Mouse (Mus musculus): ENCODE results near the gene Slc13a3. TPM values are rescaled to one million over a fixed set of nuclear protein-coding genes. Genes with fewer than 3 reads are reported as not detected.

Slc13a3 gene
- polyA plus RNA-seq, 1 experiment from 2014 or later: 5.4 TPM

GRCm38 (mm10) chr2:165470167-165470566, 2.9 kb downstream of the Slc13a3 start:
- no peak for ATAC-seq (replicated peaks)
- Histone ChIP-seq H3K27me3 (peaks cover 5% of the 10 kb centered on the region; the same call in 1 of the 2 replicates), H3K4me3 (no peak overlapping the region), H3K4me2 (replicated peaks) (no peak overlapping the region), H3K9me3 (no peaks in the 10 kb centered on the region), H3K4me1 (peaks cover 8% of the 10 kb centered on the region; the same call in 1 of the 2 replicates), H3K9ac (replicated peaks) (no peak overlapping the region), H3K27ac (replicated peaks) (no peak overlapping the region), H3K36me3 (no peaks in the 10 kb centered on the region)
- WGBS: 56% methylated on average over 5 of the region's 5 CpGs

DNA sequence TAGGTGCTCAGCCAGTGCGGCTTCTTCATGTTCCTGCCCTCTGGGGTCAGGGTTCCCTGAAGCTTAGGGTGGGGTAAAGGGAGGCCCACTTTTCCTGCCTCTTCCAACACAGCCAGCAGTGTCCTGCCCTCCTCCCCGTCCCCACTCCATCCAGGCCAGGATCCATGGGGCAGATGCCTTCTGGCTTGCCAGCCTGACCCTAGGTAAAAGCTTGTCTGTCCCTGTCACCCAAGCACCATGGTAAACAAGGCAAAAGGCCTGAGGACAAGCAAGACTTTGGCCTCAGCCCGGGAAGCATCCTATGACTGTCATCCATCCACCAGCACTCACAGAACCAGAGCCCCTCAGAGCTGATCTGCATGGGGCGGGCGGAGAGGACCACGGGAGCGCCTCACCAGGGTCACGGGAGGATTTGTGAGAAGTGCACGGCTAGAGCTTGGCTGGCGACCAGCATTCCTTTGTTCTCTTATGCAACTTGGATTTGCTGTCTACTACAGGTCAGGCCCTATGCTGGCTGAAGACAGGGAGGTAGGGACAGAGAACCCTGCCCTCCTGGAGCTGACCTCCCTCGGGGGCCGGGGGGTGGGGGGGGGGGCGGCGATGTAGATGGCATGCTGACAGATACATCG, 5.1 kb downstream of the Slc13a3 start:
- 45% methylated on average over 15 of the region's 15 CpGs for WGBS
- 0 out of 2 replicates have a peak, but pooled peaks cover 5% of the 10 kb centered on the region for H3K27me3 ChIP-seq
- no peak for ATAC-seq (replicated peaks)
- H3K36me3 ChIP-seq: no peaks in the 10 kb centered on the region
- no peak overlapping the region for H3K4me3 ChIP-seq
- no peak overlapping the region for H3K4me2 ChIP-seq (replicated peaks)
- no peak overlapping the region for H3K27ac ChIP-seq (replicated peaks)
- no peak overlapping the region for H3K9ac ChIP-seq (replicated peaks)
- H3K4me1 ChIP-seq: peaks cover 5% of the 10 kb centered on the region; the same call in 1 of the 2 replicates
- H3K9me3 ChIP-seq: no peaks in the 10 kb centered on the region

GRCm38 (mm10) chr2:165459663-165460062, 13.4 kb downstream of the Slc13a3 start:
- no peaks in the 10 kb centered on the region for H3K27me3 ChIP-seq
- no peaks in the 10 kb centered on the region for H3K4me1 ChIP-seq
- no peak for ATAC-seq (replicated peaks)
- no peaks in the 10 kb centered on the region for H3K36me3 ChIP-seq
- no peak overlapping the region for H3K27ac ChIP-seq (replicated peaks)
- H3K4me2 ChIP-seq (replicated peaks): no peak overlapping the region
- 17% methylated on average over 7 of the region's 7 CpGs for WGBS
- no peak overlapping the region for H3K4me3 ChIP-seq
- no peak overlapping the region for H3K9ac ChIP-seq (replicated peaks)
- H3K9me3 ChIP-seq: no peaks in the 10 kb centered on the region

DNA sequence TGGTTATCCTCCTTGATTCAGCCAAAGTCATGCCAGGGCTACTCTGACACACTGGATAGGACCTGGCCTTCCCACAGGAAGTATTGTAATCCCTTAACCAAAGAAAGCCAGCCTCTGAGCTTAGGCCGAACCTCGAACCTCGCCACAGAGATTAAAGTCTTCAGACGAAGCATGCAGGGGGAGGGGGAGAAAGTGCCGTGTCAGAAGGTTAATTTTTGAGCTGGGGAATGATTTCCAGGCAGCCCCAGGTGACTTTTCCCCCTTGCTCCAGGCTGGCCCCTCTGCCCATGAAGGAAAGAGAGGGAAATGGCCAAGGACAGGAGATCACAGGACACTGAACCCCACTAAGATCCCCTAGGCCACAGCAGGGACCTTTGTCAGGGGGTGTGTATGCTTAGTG, 14.8 kb downstream of the Slc13a3 start:
- 58% methylated on average over 5 of the region's 5 CpGs for WGBS
- Histone ChIP-seq H3K4me3 (no peak overlapping the region), H3K36me3 (no peaks in the 10 kb centered on the region), H3K27ac (replicated peaks) (no peak overlapping the region), H3K4me1 (no peaks in the 10 kb centered on the region), H3K4me2 (replicated peaks) (no peak overlapping the region), H3K9ac (replicated peaks) (no peak overlapping the region), H3K27me3 (no peaks in the 10 kb centered on the region), H3K9me3 (no peaks in the 10 kb centered on the region)
- ATAC-seq (replicated peaks): no peak

DNA sequence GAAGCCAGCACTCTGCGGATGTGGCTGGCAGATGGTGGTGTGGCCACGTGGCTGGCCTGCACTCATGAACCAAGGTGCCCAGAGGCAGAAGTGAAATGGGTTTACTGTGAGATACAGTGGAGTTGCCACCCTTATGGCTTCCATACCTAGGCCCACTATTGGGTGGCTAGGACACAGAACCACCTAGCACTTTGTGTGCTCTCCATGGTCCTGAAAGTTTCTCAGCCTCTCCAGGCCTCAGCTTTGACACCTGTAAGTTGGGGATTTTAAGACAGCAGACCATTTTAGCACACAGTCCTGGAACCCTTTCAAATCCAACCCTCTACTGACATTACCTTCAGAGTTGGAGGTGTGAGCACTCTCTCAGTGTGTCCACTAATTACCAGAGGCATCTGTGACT, 16.3 kb downstream of the Slc13a3 start:
- H3K36me3 ChIP-seq: no peaks in the 10 kb centered on the region
- no peak overlapping the region for H3K9ac ChIP-seq (replicated peaks)
- H3K4me2 ChIP-seq (replicated peaks): no peak overlapping the region
- no peaks in the 10 kb centered on the region for H3K4me1 ChIP-seq
- H3K27me3 ChIP-seq: no peaks in the 10 kb centered on the region
- no peak overlapping the region for H3K4me3 ChIP-seq
- no peak overlapping the region for H3K27ac ChIP-seq (replicated peaks)
- H3K9me3 ChIP-seq: no peaks in the 10 kb centered on the region
- 54% methylated on average over 2 of the region's 2 CpGs for WGBS
- ATAC-seq (replicated peaks): no peak

- WGBS: 79% methylated on average over 12 of the region's 12 CpGs
- ATAC-seq (replicated peaks): no peak
These were observed 20.0 kb downstream of the Slc13a3 start for GRCm38 (mm10) chr2:165452730-165453693.

DNA sequence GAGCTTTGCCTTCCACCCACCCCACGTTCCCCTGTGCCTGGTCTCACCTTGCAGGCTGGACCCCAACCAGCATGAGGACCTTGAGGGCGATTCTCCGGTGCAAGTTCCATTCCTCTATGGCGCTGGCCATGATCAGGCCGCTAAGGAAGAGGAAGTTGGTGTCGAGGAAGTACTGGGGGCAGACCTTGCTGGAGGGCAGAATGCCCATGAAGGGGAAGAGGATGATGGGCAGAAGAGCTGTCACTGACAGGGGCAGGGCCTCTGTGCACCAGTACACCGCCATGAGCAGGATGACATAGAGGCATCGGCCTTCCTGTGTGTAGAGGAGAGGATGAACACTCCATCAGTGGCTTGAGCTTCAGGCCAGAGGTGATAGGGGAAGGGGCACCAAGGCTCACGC, 24.6 kb downstream of the Slc13a3 start:
- no peaks in the 10 kb centered on the region for H3K9me3 ChIP-seq
- H3K27me3 ChIP-seq: no peaks in the 10 kb centered on the region
- no peak overlapping the region for H3K4me3 ChIP-seq
- H3K9ac ChIP-seq (replicated peaks): no peak overlapping the region
- no peaks in the 10 kb centered on the region for H3K36me3 ChIP-seq
- 88% methylated on average over 9 of the region's 9 CpGs for WGBS
- no peak for ATAC-seq (replicated peaks)
- H3K27ac ChIP-seq (replicated peaks): no peak overlapping the region
- no peaks in the 10 kb centered on the region for H3K4me1 ChIP-seq
- no peak overlapping the region for H3K4me2 ChIP-seq (replicated peaks)

More at GRCm38 (mm10) chr2:165452730-165453693, 20.0 kb downstream of the Slc13a3 start:
- Histone ChIP-seq H3K9ac (replicated peaks) (no peak overlapping the region), H3K9me3 (no peaks in the 10 kb centered on the region), H3K27me3 (no peaks in the 10 kb centered on the region), H3K27ac (replicated peaks) (no peak overlapping the region), H3K36me3 (no peaks in the 10 kb centered on the region), H3K4me2 (replicated peaks) (no peak overlapping the region), H3K4me3 (no peak overlapping the region), H3K4me1 (no peaks in the 10 kb centered on the region)

GRCm38 (mm10) chr2:165444861-165445260, 28.2 kb downstream of the Slc13a3 start:
- H3K36me3 ChIP-seq: no peaks in the 10 kb centered on the region
- no peaks in the 10 kb centered on the region for H3K9me3 ChIP-seq
- WGBS: 86% methylated on average over 3 of the region's 3 CpGs
- H3K27ac ChIP-seq (replicated peaks): no peak overlapping the region
- H3K4me2 ChIP-seq (replicated peaks): no peak overlapping the region
- H3K27me3 ChIP-seq: no peaks in the 10 kb centered on the region
- ATAC-seq (replicated peaks): no peak
- no peak overlapping the region for H3K9ac ChIP-seq (replicated peaks)
- no peak overlapping the region for H3K4me3 ChIP-seq
- no peaks in the 10 kb centered on the region for H3K4me1 ChIP-seq

DNA sequence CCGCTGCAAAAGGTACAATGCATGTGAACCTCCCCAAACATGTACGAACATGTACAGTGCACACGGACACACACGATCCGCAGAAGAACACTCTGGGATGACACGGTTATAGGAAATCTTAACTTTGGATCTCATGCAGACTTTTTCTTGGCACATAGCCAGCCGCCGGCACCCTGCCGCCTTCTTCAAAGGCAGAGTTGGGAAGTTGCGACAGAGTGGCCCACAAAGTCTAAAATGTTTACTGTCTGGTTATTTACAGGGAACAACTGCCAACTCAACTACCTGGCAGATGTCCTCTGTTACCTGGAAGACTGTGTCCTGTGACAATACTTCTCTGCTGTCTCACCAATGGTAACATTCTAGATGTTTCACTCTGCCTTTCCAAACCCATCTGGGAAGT, 30.0 kb downstream of the Slc13a3 start:
- no peak for ATAC-seq (replicated peaks)
- no peaks in the 10 kb centered on the region for H3K4me1 ChIP-seq
- no peak overlapping the region for H3K9ac ChIP-seq (replicated peaks)
- 70% methylated on average over 10 of the region's 10 CpGs for WGBS
- H3K4me2 ChIP-seq (replicated peaks): no peak overlapping the region
- H3K27ac ChIP-seq (replicated peaks): no peak overlapping the region
- no peaks in the 10 kb centered on the region for H3K9me3 ChIP-seq
- H3K36me3 ChIP-seq: no peaks in the 10 kb centered on the region
- no peak overlapping the region for H3K4me3 ChIP-seq
- no peaks in the 10 kb centered on the region for H3K27me3 ChIP-seq

DNA sequence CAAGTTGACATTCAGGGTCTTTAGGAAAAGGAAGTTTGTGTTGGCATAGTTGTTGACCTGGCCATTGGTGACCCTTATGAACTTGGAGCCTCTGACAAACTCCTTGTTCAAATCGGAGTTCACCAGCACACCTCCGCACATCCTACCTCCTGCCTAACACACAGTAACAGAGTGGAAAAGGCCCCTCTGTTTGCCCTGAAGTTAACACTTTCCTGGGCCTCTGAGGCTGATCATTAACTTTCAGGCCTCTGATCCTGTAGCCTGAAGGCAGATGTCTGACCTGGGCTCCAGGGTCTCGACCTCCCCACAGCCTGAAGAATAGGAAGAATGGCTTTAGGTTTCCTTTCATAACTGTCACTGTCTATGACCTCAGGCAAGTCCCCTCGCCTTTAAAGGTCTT, 31.4 kb downstream of the Slc13a3 start:
- Histone ChIP-seq H3K27me3 (no peaks in the 10 kb centered on the region), H3K4me1 (no peaks in the 10 kb centered on the region), H3K4me2 (replicated peaks) (no peak overlapping the region), H3K4me3 (no peak overlapping the region), H3K9me3 (no peaks in the 10 kb centered on the region), H3K9ac (replicated peaks) (no peak overlapping the region), H3K36me3 (no peaks in the 10 kb centered on the region), H3K27ac (replicated peaks) (no peak overlapping the region)
- ATAC-seq (replicated peaks): no peak
- 73% methylated on average over 4 of the region's 4 CpGs for WGBS

DNA sequence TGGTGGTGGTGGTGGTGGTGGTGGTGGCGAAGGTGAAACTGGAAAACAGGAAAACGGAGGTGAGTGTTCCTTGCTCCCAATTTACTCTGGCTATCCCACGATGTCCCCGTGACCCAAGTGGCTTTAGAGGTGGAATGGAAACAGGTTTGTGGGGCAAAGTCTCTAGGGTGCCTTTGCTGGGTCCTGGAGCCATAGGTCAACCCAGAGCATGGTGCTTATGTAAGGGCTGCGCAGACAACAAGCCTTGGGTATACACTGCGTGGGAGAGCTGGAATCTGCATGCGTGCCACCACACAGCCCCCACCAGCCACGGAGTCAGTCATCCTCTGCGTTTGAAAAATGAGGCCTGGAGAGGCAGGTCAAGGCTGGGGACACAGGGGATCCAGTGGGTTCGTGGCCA, 33.4 kb downstream of the Slc13a3 start:
- Histone ChIP-seq H3K27me3 (no peaks in the 10 kb centered on the region), H3K4me3 (no peak overlapping the region), H3K27ac (replicated peaks) (no peak overlapping the region), H3K4me2 (replicated peaks) (no peak overlapping the region), H3K9ac (replicated peaks) (no peak overlapping the region), H3K36me3 (no peaks in the 10 kb centered on the region), H3K4me1 (no peaks in the 10 kb centered on the region), H3K9me3 (no peaks in the 10 kb centered on the region)
- WGBS: 93% methylated on average over 10 of the region's 10 CpGs
- no peak for ATAC-seq (replicated peaks)

- Histone ChIP-seq H3K4me3 (no peak overlapping the region), H3K4me2 (replicated peaks) (no peak overlapping the region), H3K9me3 (no peaks in the 10 kb centered on the region), H3K27me3 (no peaks in the 10 kb centered on the region), H3K36me3 (no peaks in the 10 kb centered on the region), H3K9ac (replicated peaks) (no peak overlapping the region), H3K4me1 (no peaks in the 10 kb centered on the region), H3K27ac (replicated peaks) (no peak overlapping the region)
- no peak for ATAC-seq (replicated peaks)
- 79% methylated on average over 7 of the region's 7 CpGs for WGBS
These were observed 34.1 kb downstream of the Slc13a3 start for GRCm38 (mm10) chr2:165438881-165439280.
